ENCODE assay signal across 18 mouse cellular contexts in genomic region chr4:136449795-136450194, GRCm38 (mm10). TPM values are rescaled to one million over a fixed set of nuclear protein-coding genes. Genes with fewer than 3 reads are reported as not detected.
"Had no signal": no experiment of that assay in that cellular context is flagged by ENCODE, and none has a peak within 500 bp of the region (broad histone marks: within the 10 kb centered on the region; RNA-seq: fewer than 3 reads in every experiment).

No protein-coding gene starts in this region.

- H3K27me3 ChIP-seq: liver, embryonic 15.5 days; lung, embryonic 15.5 days; midbrain, embryonic 13.5 days; midbrain, embryonic 15.5 days; neural tube, embryonic 12.5 days had no signal

- H3K9me3 ChIP-seq: liver, embryonic 15.5 days; lung, embryonic 15.5 days; megakaryocyte, embryonic 14.5 days; midbrain, embryonic 13.5 days; midbrain, embryonic 15.5 days; neural tube, embryonic 12.5 days had no signal

- H3K4me3 ChIP-seq: liver, embryonic 15.5 days; lung, embryonic 15.5 days; megakaryocyte, embryonic 14.5 days; midbrain, embryonic 13.5 days; midbrain, embryonic 15.5 days; neural tube, embryonic 12.5 days had no signal

- H3K27ac ChIP-seq: liver, embryonic 15.5 days; lung, embryonic 15.5 days; macrophage; midbrain, embryonic 13.5 days; midbrain, embryonic 15.5 days; neural tube, embryonic 12.5 days had no signal

- H3K36me3 ChIP-seq: liver, embryonic 15.5 days; lung, embryonic 15.5 days; midbrain, embryonic 13.5 days; midbrain, embryonic 15.5 days; neural tube, embryonic 12.5 days had no signal

- DNase-seq: liver, postnatal 0 days; lung, adult 2 months; right cerebral cortex, postnatal 14 days; spleen, adult 18-20 months; thymus, adult 18-20 months; thymus, postnatal 14 days; thymus, postnatal 36 days had no signal

- H3K9ac ChIP-seq: liver, embryonic 15.5 days; liver, postnatal 0 days; lung, embryonic 15.5 days; midbrain, embryonic 13.5 days; midbrain, embryonic 15.5 days; neural tube, embryonic 12.5 days had no signal

RNA-seq across cellular contexts. Expression of gene 6030445D17Rik, which starts 12.3 kb away (rescaled TPM):
- total RNA-seq: megakaryocyte progenitor cell, adult 5-6 weeks; monocyte, adult 5-6 weeks; neutrophil, adult 5-6 weeks had no signal
- polyA plus RNA-seq: macrophage had no signal

RNA-seq across cellular contexts. Expression of gene Htr1d, which starts 26.5 kb away (rescaled TPM):
- total RNA-seq: megakaryocyte progenitor cell, adult 5-6 weeks; monocyte, adult 5-6 weeks; neutrophil, adult 5-6 weeks had no signal
- polyA plus RNA-seq: liver, embryonic 15.5 days; liver, postnatal 0 days; lung, adult 2 months; lung, embryonic 15.5 days; macrophage; thymus, postnatal 0 days had no signal
